Mouse (Mus musculus): ENCODE results near the gene Defb33. TPM values are rescaled to one million over a fixed set of nuclear protein-coding genes. Genes with fewer than 3 reads are reported as not detected.

Defb33 gene
- not detected for polyA plus RNA-seq (2014; fragmentation: Illumina TruSeq; extraction: RNeasy Lipid Tissue Mini Kit (QIAGEN cat#74804); ENCODE audit: insufficient read depth, low read depth, low replicate concordance)

GRCm38 (mm10) chr8:20892369-20892768 lies at the start of gene Defb33:
TSS of gene Defb33 (plus strand) at chr8:20892669.

GRCm38 (mm10) chr8:20902527-20902926 lies 10.1 kb downstream of the Defb33 start, which contains the start of gene Gm15056:
TSS of gene Gm15056 (minus strand) at chr8:20902627.

GRCm38 (mm10) chr8:20921971-20922370 lies 29.5 kb downstream of the Defb33 start, which contains the start of gene Gm6040:
TSS of gene Gm6040 (minus strand) at chr8:20922071.

GRCm38 (mm10) chr8:20944610-20945009 lies 52.1 kb downstream of the Defb33 start, which contains the start of gene AY761185:
TSS of gene AY761185 (minus strand) at chr8:20944710.

Other genes starting within 250 kb of the Defb33 start
- gene Gm15056, start 10.0 kb downstream of the Defb33 start, polyA plus RNA-seq (2014; fragmentation: Illumina TruSeq; extraction: RNeasy Lipid Tissue Mini Kit (QIAGEN cat#74804); ENCODE audit: insufficient read depth, low read depth, low replicate concordance) = not detected
- gene Gm6040, start 29.4 kb downstream of the Defb33 start, polyA plus RNA-seq (2014; fragmentation: Illumina TruSeq; extraction: RNeasy Lipid Tissue Mini Kit (QIAGEN cat#74804); ENCODE audit: insufficient read depth, low read depth, low replicate concordance) = not detected
- not detected for gene AY761185, start 52.0 kb downstream of the Defb33 start, polyA plus RNA-seq (2014; fragmentation: Illumina TruSeq; extraction: RNeasy Lipid Tissue Mini Kit (QIAGEN cat#74804); ENCODE audit: insufficient read depth, low read depth, low replicate concordance)
- not detected for gene Defa21, start 132.9 kb downstream of the Defb33 start, polyA plus RNA-seq (2014; fragmentation: Illumina TruSeq; extraction: RNeasy Lipid Tissue Mini Kit (QIAGEN cat#74804); ENCODE audit: insufficient read depth, low read depth, low replicate concordance)
- not detected for gene Defa23, start 162.4 kb downstream of the Defb33 start, polyA plus RNA-seq (2014; fragmentation: Illumina TruSeq; extraction: RNeasy Lipid Tissue Mini Kit (QIAGEN cat#74804); ENCODE audit: insufficient read depth, low read depth, low replicate concordance)
- not detected for gene Defa35, start 172.4 kb downstream of the Defb33 start, polyA plus RNA-seq (2014; fragmentation: Illumina TruSeq; extraction: RNeasy Lipid Tissue Mini Kit (QIAGEN cat#74804); ENCODE audit: insufficient read depth, low read depth, low replicate concordance)
- gene Defa25, start 191.8 kb downstream of the Defb33 start, polyA plus RNA-seq (2014; fragmentation: Illumina TruSeq; extraction: RNeasy Lipid Tissue Mini Kit (QIAGEN cat#74804); ENCODE audit: insufficient read depth, low read depth, low replicate concordance) = not detected
- gene Gm14851, start 203.4 kb downstream of the Defb33 start, polyA plus RNA-seq (2014; fragmentation: Illumina TruSeq; extraction: RNeasy Lipid Tissue Mini Kit (QIAGEN cat#74804); ENCODE audit: insufficient read depth, low read depth, low replicate concordance) = not detected
- not detected for gene Defa30, start 242.0 kb downstream of the Defb33 start, polyA plus RNA-seq (2014; fragmentation: Illumina TruSeq; extraction: RNeasy Lipid Tissue Mini Kit (QIAGEN cat#74804); ENCODE audit: insufficient read depth, low read depth, low replicate concordance)

All from lung, adult 10 weeks (tissue).